Mouse (Mus musculus): Measurements from ENCODE around the gene Hoxa3. TPM values are rescaled to one million over a fixed set of nuclear protein-coding genes. Genes with fewer than 3 reads are reported as not detected.

Hoxa3 gene
- polyA plus RNA-seq, 1 experiment from 2014 or later = 0.66 TPM

- 1% methylated on average over 68 of the region's 68 CpGs for WGBS
- Histone ChIP-seq H3K36me3 (replicated peaks) (no peaks in the 10 kb centered on the region), H3K27ac (replicated peaks) (no peak overlapping the region), H3K27me3 (replicated peaks; ENCODE audit: low read depth, poor library complexity, severe bottlenecking) (peaks cover 100% of the 10 kb centered on the region), H3K4me1 (peaks cover 9% of the 10 kb centered on the region; the same call in 1 of the 2 replicates), H3K9me3 (no peaks in the 10 kb centered on the region), H3K4me3 (no peak overlapping the region)
- peak; percentile 49 for DNase-seq (ENCODE audit: low spot score)
These were observed 21.4 kb upstream of the Hoxa3 start for GRCm38 (mm10) chr6:52234428-52235140.

- Histone ChIP-seq H3K4me1 (peaks cover 9% of the 10 kb centered on the region; the same call in 1 of the 2 replicates), H3K9me3 (no peaks in the 10 kb centered on the region), H3K27ac (replicated peaks) (no peak overlapping the region), H3K4me3 (no peak overlapping the region), H3K36me3 (replicated peaks) (no peaks in the 10 kb centered on the region), H3K27me3 (replicated peaks; ENCODE audit: low read depth, poor library complexity, severe bottlenecking) (peaks cover 100% of the 10 kb centered on the region)
- WGBS = 1% methylated on average over 70 of the region's 70 CpGs
- peak; percentile 60 for DNase-seq (ENCODE audit: low spot score)
These were observed 20.7 kb upstream of the Hoxa3 start for GRCm38 (mm10) chr6:52233546-52234427.

GRCm38 (mm10) chr6:52232984-52233545, 19.9 kb upstream of the Hoxa3 start:
- WGBS = 2% methylated on average over 23 of the region's 23 CpGs
- no peaks in the 10 kb centered on the region for H3K36me3 ChIP-seq (replicated peaks)
- H3K27me3 ChIP-seq (replicated peaks; ENCODE audit: low read depth, poor library complexity, severe bottlenecking) = peaks cover 100% of the 10 kb centered on the region
- DNase-seq (ENCODE audit: low spot score) = peak; percentile 51
- H3K27ac ChIP-seq (replicated peaks) = no peak overlapping the region
- no peak overlapping the region for H3K4me3 ChIP-seq
- H3K9me3 ChIP-seq = no peaks in the 10 kb centered on the region
- H3K4me1 ChIP-seq = peaks cover 9% of the 10 kb centered on the region; the same call in 1 of the 2 replicates

- Histone ChIP-seq H3K9me3 (no peaks in the 10 kb centered on the region), H3K36me3 (replicated peaks) (no peaks in the 10 kb centered on the region), H3K27ac (replicated peaks) (no peak overlapping the region), H3K4me3 (no peak overlapping the region), H3K27me3 (replicated peaks; ENCODE audit: low read depth, poor library complexity, severe bottlenecking) (peaks cover 100% of the 10 kb centered on the region), H3K4me1 (peaks cover 9% of the 10 kb centered on the region; the same call in 1 of the 2 replicates)
- WGBS = under 1% methylated on average over 18 of the region's 18 CpGs
- DNase-seq (ENCODE audit: low spot score) = no peak
These were observed 19.4 kb upstream of the Hoxa3 start for GRCm38 (mm10) chr6:52232568-52232965.

- H3K27me3 ChIP-seq (replicated peaks; ENCODE audit: low read depth, poor library complexity, severe bottlenecking) = peaks cover 100% of the 10 kb centered on the region
These were observed 18.9 kb upstream of the Hoxa3 start for GRCm38 (mm10) chr6:52231885-52232567.

GRCm38 (mm10) chr6:52230516-52231165, 17.5 kb upstream of the Hoxa3 start, which contains the start of gene Hoxa9:
TSS of gene Hoxa9 (minus strand) at chr6:52231089.
- peaks cover 13% of the 10 kb centered on the region; the same call in 1 of the 2 replicates for H3K4me1 ChIP-seq
- no peak for DNase-seq (ENCODE audit: low spot score)
- no peaks in the 10 kb centered on the region for H3K36me3 ChIP-seq (replicated peaks)
- peaks cover 100% of the 10 kb centered on the region for H3K27me3 ChIP-seq (replicated peaks; ENCODE audit: low read depth, poor library complexity, severe bottlenecking)
- no peaks in the 10 kb centered on the region for H3K9me3 ChIP-seq
- WGBS = under 1% methylated on average over 35 of the region's 36 CpGs
- no peak within 1 kb of the TSS for H3K4me3 ChIP-seq
- no peak within 1 kb of the TSS for H3K27ac ChIP-seq (replicated peaks)

More at GRCm38 (mm10) chr6:52231885-52232567, 18.9 kb upstream of the Hoxa3 start:
- no peaks in the 10 kb centered on the region for H3K9me3 ChIP-seq
- H3K27ac ChIP-seq (replicated peaks) = no peak overlapping the region
- 2% methylated on average over 18 of the region's 18 CpGs for WGBS
- H3K4me1 ChIP-seq = peaks cover 9% of the 10 kb centered on the region; the same call in 1 of the 2 replicates
- DNase-seq (ENCODE audit: low spot score) = no peak
- no peak overlapping the region for H3K4me3 ChIP-seq
- H3K36me3 ChIP-seq (replicated peaks) = no peaks in the 10 kb centered on the region

GRCm38 (mm10) chr6:52229558-52230416, 16.7 kb upstream of the Hoxa3 start:
- no peak for DNase-seq (ENCODE audit: low spot score)
- H3K4me1 ChIP-seq = peaks cover 13% of the 10 kb centered on the region; the same call in 1 of the 2 replicates
- under 1% methylated on average over 44 of the region's 44 CpGs for WGBS
- H3K27me3 ChIP-seq (replicated peaks; ENCODE audit: low read depth, poor library complexity, severe bottlenecking) = peaks cover 100% of the 10 kb centered on the region
- no peaks in the 10 kb centered on the region for H3K9me3 ChIP-seq
- H3K27ac ChIP-seq (replicated peaks) = no peak overlapping the region
- H3K36me3 ChIP-seq (replicated peaks) = no peaks in the 10 kb centered on the region
- no peak overlapping the region for H3K4me3 ChIP-seq

- Histone ChIP-seq H3K4me1 (peaks cover 6% of the 10 kb centered on the region; the same call in 1 of the 2 replicates), H3K27me3 (replicated peaks; ENCODE audit: low read depth, poor library complexity, severe bottlenecking) (peaks cover 100% of the 10 kb centered on the region), H3K4me3 (no peak overlapping the region), H3K36me3 (replicated peaks) (no peaks in the 10 kb centered on the region), H3K9me3 (no peaks in the 10 kb centered on the region), H3K27ac (replicated peaks) (no peak overlapping the region)
- no peak for DNase-seq (ENCODE audit: low spot score)
- WGBS = 1% methylated on average over 38 of the region's 38 CpGs
These were observed 15.6 kb upstream of the Hoxa3 start for GRCm38 (mm10) chr6:52228475-52229465.

GRCm38 (mm10) chr6:52227470-52228222, 14.5 kb upstream of the Hoxa3 start:
- H3K27ac ChIP-seq (replicated peaks) = no peak overlapping the region
- WGBS = 2% methylated on average over 11 of the region's 11 CpGs
- no peaks in the 10 kb centered on the region for H3K9me3 ChIP-seq
- H3K27me3 ChIP-seq (replicated peaks; ENCODE audit: low read depth, poor library complexity, severe bottlenecking) = peaks cover 100% of the 10 kb centered on the region
- DNase-seq (ENCODE audit: low spot score) = no peak
- H3K36me3 ChIP-seq (replicated peaks) = no peaks in the 10 kb centered on the region
- no peak overlapping the region for H3K4me3 ChIP-seq
- peaks cover 6% of the 10 kb centered on the region; the same call in 1 of the 2 replicates for H3K4me1 ChIP-seq

Data from embryonic facial prominence, embryonic 10.5 days (tissue).